Mouse (Mus musculus) MEL-GATA-1-ER (cell line): ENCODE results near the gene Oosp1.

Experiments used
- DNase-seq: peaks from one replicate; pipeline ENCODE4 v3.0.0-alpha.2; 2012; ENCODE audit warnings: low read depth; ENCODE audit errors: extremely low read depth

The Oosp1 gene

DNA sequence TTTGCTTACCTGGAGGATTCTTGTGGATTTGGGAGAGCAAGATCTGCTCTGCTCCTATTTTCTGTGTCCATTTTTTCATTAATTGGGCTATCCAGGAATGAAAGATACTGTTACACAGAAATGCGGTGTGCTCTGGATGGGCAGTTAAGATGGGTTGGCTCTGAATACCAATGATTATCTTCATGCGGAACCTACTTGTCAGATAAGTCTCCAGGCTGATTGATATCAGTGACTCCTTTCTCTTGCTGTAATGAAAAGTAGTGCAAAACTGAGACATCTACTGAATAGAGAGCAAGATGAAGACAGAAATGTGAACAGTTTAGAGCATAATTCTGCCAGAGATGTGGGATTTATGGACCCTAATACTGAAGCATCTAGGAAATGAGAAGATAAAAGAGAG is 67.4 kb downstream of the Oosp1 start, which contains the start of gene Ms4a2:
Gene Ms4a2 (minus strand): TSS at position 169 of the 400 bp plus-strand sequence.
- DNase-seq = no peak

DNA sequence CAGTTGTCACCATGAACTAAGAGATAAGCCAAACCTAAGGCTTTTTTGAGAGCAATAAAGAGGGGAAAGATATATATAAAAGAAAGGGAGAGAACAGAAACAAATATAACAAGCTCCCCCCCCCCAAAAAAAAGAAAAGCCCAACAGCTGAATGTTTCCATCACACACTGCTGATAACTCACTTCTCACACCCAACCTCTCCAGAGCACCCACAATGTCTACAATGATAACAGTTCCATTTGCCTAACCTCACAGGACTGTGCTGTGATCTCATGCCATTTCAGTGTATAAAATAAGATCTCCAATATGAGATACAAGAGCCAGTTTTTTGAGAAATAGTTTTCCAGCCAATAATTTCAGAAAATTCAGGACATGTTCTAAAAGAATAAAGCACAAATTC is 73.0 kb downstream of the Oosp1 start:
- DNase-seq = no peak
